Mouse (Mus musculus) urinary bladder, postnatal 25 days (tissue): ENCODE data around the gene Hist1h3f.
A peak's percentile ranks its signal among the peaks of the same experiment; 100 is the strongest.
"Not testable (repeated sequence)": the region's sequence is repeated elsewhere in the genome, so short reads cannot be mapped to it uniquely, and the experiment has no call there.

Source experiments
- DNase-seq: peaks from one replicate; pipeline ENCODE4 v3.0.0; 2022; ENCODE audit warnings: low spot score

The Hist1h3f gene

GRCm38 (mm10) chr13:23583387-23584068, 39.7 kb downstream of the Hist1h3f start:
- no peak for DNase-seq

- DNase-seq, result no peak
These were observed 40.5 kb downstream of the Hist1h3f start for GRCm38 (mm10) chr13:23584331-23584730.

- DNase-seq, result peak; percentile 65
These were observed 41.2 kb downstream of the Hist1h3f start for GRCm38 (mm10) chr13:23585029-23585441.

- peak; percentile 51 for DNase-seq
These were observed 41.7 kb downstream of the Hist1h3f start for GRCm38 (mm10) chr13:23585442-23586098.

- no peak for DNase-seq
These were observed 42.5 kb downstream of the Hist1h3f start for GRCm38 (mm10) chr13:23586099-23586939.

GRCm38 (mm10) chr13:23586940-23587225, 43.0 kb downstream of the Hist1h3f start:
- DNase-seq, result no peak

- no peak for DNase-seq
These were observed 47.4 kb downstream of the Hist1h3f start for GRCm38 (mm10) chr13:23591206-23591605.

- not testable (repeated sequence) for DNase-seq
These were observed 48.0 kb downstream of the Hist1h3f start for GRCm38 (mm10) chr13:23591886-23592285.

GRCm38 (mm10) chr13:23592614-23593013, 48.8 kb downstream of the Hist1h3f start:
- DNase-seq, result no peak

GRCm38 (mm10) chr13:23593051-23593770, 49.4 kb downstream of the Hist1h3f start:
- DNase-seq, result no peak
